Comparison of ENCODE assay signal across 30 mouse cellular contexts in genomic region chr7:83904831-83905230, GRCm38 (mm10). TPM values are rescaled to one million over a fixed set of nuclear protein-coding genes. Genes with fewer than 3 reads are reported as not detected.
DNase-seq lines count a peak whose midpoint lies in the region; ATAC-seq lines count a peak whose summit lies in the region.
"Had no signal": no experiment of that assay in that cellular context is flagged by ENCODE, and none has a peak within 500 bp of the region (broad histone marks: within the 10 kb centered on the region; RNA-seq: fewer than 3 reads in every experiment).

No protein-coding gene starts in this region.

- no peaks in the 10 kb centered on the region for H3K9me3 ChIP-seq in hindbrain, embryonic 13.5 days
- H3K9me3 ChIP-seq: forebrain, embryonic 12.5 days; forebrain, embryonic 15.5 days; hindbrain, embryonic 12.5 days; intestine, embryonic 15.5 days had no signal

- DNase-seq in 416B (ENCODE audit: low read depth) (peak; percentile 53), MEL-GATA-1-ER (ENCODE audit: extremely low read depth, low read depth) (peak; percentile 10)
- no peak for DNase-seq in kidney, postnatal 4 days
- no peak for DNase-seq in adrenal gland, postnatal 4 days (ENCODE audit: low spot score in 2 of 2)
- DNase-seq: adrenal gland, postnatal 10 days; cerebellum, adult 11-12 months; cerebellum, adult 9-10 months; cerebellum, postnatal 25 days; embryo, embryonic 11 days; gastrocnemius, postnatal 10 days; gastrocnemius, postnatal 36 days; heart, adult 18-20 months; heart, postnatal 14 days; heart, postnatal 4 days; kidney, adult 11 months had no signal

- no peak overlapping the region for H3K27ac ChIP-seq in hindbrain, embryonic 13.5 days
- H3K27ac ChIP-seq: embryonic facial prominence, embryonic 10.5 days; embryonic facial prominence, embryonic 13.5 days; forebrain, embryonic 12.5 days; forebrain, embryonic 15.5 days; heart, embryonic 10.5 days; heart, embryonic 13.5 days; hindbrain, embryonic 12.5 days; intestine, embryonic 15.5 days had no signal

- no peak overlapping the region for H3K4me3 ChIP-seq in hindbrain, embryonic 13.5 days
- H3K4me3 ChIP-seq: embryonic facial prominence, embryonic 10.5 days; embryonic facial prominence, embryonic 13.5 days; erythroblast, embryonic 14.5 days; forebrain, embryonic 12.5 days; forebrain, embryonic 15.5 days; heart, embryonic 10.5 days; heart, embryonic 13.5 days; hindbrain, embryonic 12.5 days; intestine, embryonic 15.5 days had no signal

- ATAC-seq in hematopoietic stem cell, adult 5-6 weeks (replicated peaks in 1 of 2; ENCODE audit: insufficient read depth in 1 of 2, low FRiP score in 2 of 2, low TSS enrichment in 1 of 2, low read depth in 1 of 2, poor library complexity in 2 of 2, severe bottlenecking in 2 of 2), result peak; percentile 73 to 85
- ATAC-seq in megakaryocyte progenitor cell, adult 5-6 weeks (replicated peaks; ENCODE audit: poor library complexity), result peak; percentile 88
- ATAC-seq in hindbrain, embryonic 13.5 days (ENCODE audit: low FRiP score), result no peak
- ATAC-seq: CD4-positive, CD25-positive, alpha-beta regulatory T cell, adult 4 months; forebrain, embryonic 15.5 days; hindbrain, embryonic 16.5 days; intestine, embryonic 15.5 days; Patski had no signal

- H3K4me1 ChIP-seq in hindbrain, embryonic 13.5 days (replicated peaks), result no peaks in the 10 kb centered on the region
- H3K4me1 ChIP-seq: embryonic facial prominence, embryonic 10.5 days; embryonic facial prominence, embryonic 13.5 days; forebrain, embryonic 12.5 days; forebrain, embryonic 15.5 days; hindbrain, embryonic 12.5 days; intestine, embryonic 15.5 days had no signal

- H3K27me3 ChIP-seq in hindbrain, embryonic 13.5 days, result no peaks in the 10 kb centered on the region
- H3K27me3 ChIP-seq: embryonic facial prominence, embryonic 13.5 days; forebrain, embryonic 12.5 days; forebrain, embryonic 15.5 days; heart, embryonic 13.5 days; hindbrain, embryonic 12.5 days; intestine, embryonic 15.5 days; Patski had no signal

- peaks cover 24% of the 10 kb centered on the region for H3K36me3 ChIP-seq in hindbrain, embryonic 13.5 days
- H3K36me3 ChIP-seq: intestine, embryonic 15.5 days had no signal

- H3K9ac ChIP-seq in hindbrain, embryonic 13.5 days, result no peak overlapping the region
- H3K9ac ChIP-seq: embryonic facial prominence, embryonic 13.5 days; forebrain, embryonic 12.5 days; forebrain, embryonic 15.5 days; heart, embryonic 13.5 days; hindbrain, embryonic 12.5 days; intestine, embryonic 15.5 days had no signal

- H3K4me2 ChIP-seq in hindbrain, embryonic 13.5 days, result no peak overlapping the region
- H3K4me2 ChIP-seq: embryonic facial prominence, embryonic 13.5 days; forebrain, embryonic 12.5 days; forebrain, embryonic 15.5 days; heart, embryonic 13.5 days; hindbrain, embryonic 12.5 days; intestine, embryonic 15.5 days had no signal

- 93% methylated on average over 3 of the region's 3 CpGs for WGBS in hindbrain, embryonic 13.5 days

RNA-seq across cellular contexts. Expression of gene Mesd, which starts 20.6 kb away (rescaled TPM):
- total RNA-seq in hematopoietic stem cell, adult 5-6 weeks (2017), result 51.6 and 63.2 TPM in 2 replicates
- 32.4 and 37.6 TPM in 2 replicates for total RNA-seq in megakaryocyte progenitor cell, adult 5-6 weeks (2015)
- 61.0 and 61.2 TPM in 2 replicates for total RNA-seq in megakaryocyte progenitor cell, adult 5-6 weeks (2017)
- polyA plus RNA-seq in hindbrain, embryonic 13.5 days (2015; fragmentation: Nextera tagmentation; extraction: Ambion mirVana), result 73.6 and 74.5 TPM in 2 replicates
- 100 to 1,000 TPM; 100 to 106 TPM for total RNA-seq in adrenal gland, postnatal 4 days (2021)

RNA-seq across cellular contexts. Expression of gene Tlnrd1, which starts 20.7 kb away (rescaled TPM):
- 5.8 and 7.5 TPM in 2 replicates for total RNA-seq in hematopoietic stem cell, adult 5-6 weeks (2017)
- total RNA-seq in megakaryocyte progenitor cell, adult 5-6 weeks (2015), result 8.3 and 9.3 TPM in 2 replicates
- 4.9 and 5.0 TPM in 2 replicates for total RNA-seq in megakaryocyte progenitor cell, adult 5-6 weeks (2017)
- polyA plus RNA-seq in hindbrain, embryonic 13.5 days (2015; fragmentation: Nextera tagmentation; extraction: Ambion mirVana), result 7.5 and 7.6 TPM in 2 replicates
- 10 to 100 TPM; 23.1 to 26.2 TPM for total RNA-seq in adrenal gland, postnatal 4 days (2021)

Comparison
In these comparisons a context has a peak if more than half of its experiments do, and no peak if none do; other contexts are left out.
1. DNase-seq: peak in 416B (single experiment) and MEL-GATA-1-ER (single experiment); none in kidney, postnatal 4 days (0 of 2) and adrenal gland, postnatal 4 days (0 of 2).